Mouse (Mus musculus): Measurements from ENCODE around the gene Itgb3bp. TPM values are rescaled to one million over a fixed set of nuclear protein-coding genes. Genes with fewer than 3 reads are reported as not detected.

Gene Itgb3bp
- 1.2 and 2.2 TPM in 2 replicates for total RNA-seq (2023)

GRCm38 (mm10) chr4:99929613-99930517 is at the start of gene Itgb3bp:
TSS of gene Itgb3bp (minus strand) at chr4:99929813.

GRCm38 (mm10) chr4:99929149-99929612 is 432 bp downstream of the Itgb3bp start, which contains the start of gene Pgm1:
TSS of gene Pgm1 (plus strand) at chr4:99929414.

GRCm38 (mm10) chr4:99829094-99830073 is 100.2 kb downstream of the Itgb3bp start, which contains the start of gene Efcab7:
TSS of gene Efcab7 (plus strand) at chr4:99829198.

Other genes with a start within 250 kb of the Itgb3bp start
- gene Alg6, start 214.1 kb downstream of the Itgb3bp start, total RNA-seq (2023), result 1.6 and 4.8 TPM in 2 replicates
- gene Efcab7, start 100.6 kb downstream of the Itgb3bp start, total RNA-seq (2023), result 1.7 and 1.9 TPM in 2 replicates
- gene Pgm1, start 399 bp downstream of the Itgb3bp start, total RNA-seq (2023), result 14.0 and 17.7 TPM in 2 replicates
- gene Ror1, start 166.0 kb upstream of the Itgb3bp start, total RNA-seq (2023), result 0.09 TPM in 1 of 2 replicates, not detected in the other

Data from neutrophil, adult 65 days (primary cell).